Mouse (Mus musculus): ENCODE results near the gene Ostn. TPM values are rescaled to one million over a fixed set of nuclear protein-coding genes. Genes with fewer than 3 reads are reported as not detected.
"Not testable (repeated sequence)": the region's sequence is repeated elsewhere in the genome, so short reads cannot be mapped to it uniquely, and the experiment has no call there.

Gene Ostn
- total RNA-seq (2021) = not detected
- long read RNA-seq, experiment 1 = 0 reads
- long read RNA-seq, experiment 2 = 0 reads

DNA sequence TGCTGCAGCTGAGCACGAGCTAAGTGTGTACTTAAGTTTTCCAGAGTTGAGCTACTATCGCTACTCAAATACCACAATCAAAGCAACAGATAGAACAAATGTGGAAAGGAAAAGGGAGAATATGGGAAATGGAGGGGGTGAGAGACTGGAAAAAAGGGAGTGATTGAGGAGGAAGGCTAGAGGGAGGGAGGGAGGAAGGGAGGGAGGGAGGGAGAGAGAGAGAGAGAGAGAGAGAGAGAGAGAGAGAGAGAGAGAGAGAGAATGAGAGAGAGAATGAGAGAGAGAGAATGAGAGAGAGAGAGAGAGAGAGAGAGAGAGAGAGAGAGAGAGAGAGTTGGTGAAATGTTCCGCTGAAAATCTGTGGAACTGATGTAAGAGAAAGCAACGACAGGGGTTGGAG, at the start of gene Ostn:
Gene Ostn (plus strand): TSS at position 301 of the 400 bp plus-strand sequence.
- H3K4me3 ChIP-seq; DNase-seq (ENCODE audit: low spot score in 2 of 2); H3K27ac ChIP-seq: not testable (repeated sequence)

DNA sequence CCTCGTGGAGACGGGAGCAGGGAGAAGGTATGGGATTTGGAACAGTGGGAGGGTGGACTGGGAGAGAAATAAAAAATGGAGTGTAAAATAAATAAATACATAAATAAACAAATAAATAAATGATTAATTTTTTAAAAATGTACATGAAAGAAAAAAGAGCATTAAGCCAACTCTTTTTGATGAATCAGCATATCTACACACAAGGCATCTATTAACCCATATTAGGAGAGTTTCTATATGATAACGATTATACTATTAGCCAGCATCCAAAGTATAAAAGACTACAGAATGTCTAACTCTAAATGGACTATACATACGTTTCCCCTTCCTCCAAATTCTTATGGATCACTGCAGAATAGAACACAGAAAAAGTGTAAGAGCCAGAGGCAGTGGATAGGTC, 38.5 kb upstream of the Ostn start:
- no peak overlapping the region for H3K4me3 ChIP-seq
- no peak for TF ChIP-seq CTCF (conservative IDR thresholded peaks at IDR 0.05)
- no peak overlapping the region for H3K27ac ChIP-seq
- DNase-seq (ENCODE audit: low spot score in 2 of 2) = no peak

DNA sequence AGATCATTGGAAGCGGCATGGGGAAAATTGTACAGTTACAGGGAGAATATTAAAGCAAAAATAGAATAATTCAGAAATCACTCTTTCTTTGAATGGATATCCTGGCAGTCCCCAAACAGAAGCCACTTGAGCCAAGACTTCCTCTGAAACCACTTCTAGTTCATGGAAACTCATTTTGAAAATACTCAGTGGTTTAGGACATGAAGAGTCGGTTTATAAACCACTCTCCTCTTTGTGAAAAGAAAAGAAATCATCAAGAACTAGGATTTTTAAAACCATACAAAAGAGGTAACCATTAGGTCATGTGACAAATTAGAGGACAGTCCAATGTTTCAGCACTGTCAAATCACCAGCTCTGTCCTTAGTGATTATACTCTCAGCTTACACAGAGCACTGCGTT, 19.9 kb upstream of the Ostn start:
- no peak for DNase-seq (ENCODE audit: low spot score in 2 of 2)
- no peak overlapping the region for H3K27ac ChIP-seq
- no peak for TF ChIP-seq CTCF (conservative IDR thresholded peaks at IDR 0.05)
- H3K4me3 ChIP-seq = no peak overlapping the region

DNA sequence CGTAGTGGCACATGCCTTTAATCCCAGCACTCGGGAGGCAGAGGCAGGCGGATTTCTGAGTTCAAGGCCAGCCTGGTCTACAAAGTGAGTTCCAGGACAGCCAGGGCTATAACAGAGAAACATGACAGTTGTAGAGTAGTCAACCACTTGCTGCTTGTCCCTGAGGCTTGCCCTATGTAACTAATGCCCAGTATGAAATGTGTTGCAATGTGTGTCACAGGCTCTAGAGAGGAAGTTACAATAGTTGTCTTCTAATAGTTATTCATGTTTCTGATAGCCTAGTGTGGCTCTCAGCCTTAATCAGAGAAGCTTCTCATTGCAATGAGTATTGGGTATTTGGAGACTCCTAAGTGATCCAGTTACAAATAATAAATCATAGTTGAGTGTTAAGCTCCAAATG, 10.8 kb upstream of the Ostn start:
- TF ChIP-seq CTCF (conservative IDR thresholded peaks at IDR 0.05) = no peak
- no peak overlapping the region for H3K4me3 ChIP-seq
- no peak for DNase-seq (ENCODE audit: low spot score in 2 of 2)
- no peak overlapping the region for H3K27ac ChIP-seq

DNA sequence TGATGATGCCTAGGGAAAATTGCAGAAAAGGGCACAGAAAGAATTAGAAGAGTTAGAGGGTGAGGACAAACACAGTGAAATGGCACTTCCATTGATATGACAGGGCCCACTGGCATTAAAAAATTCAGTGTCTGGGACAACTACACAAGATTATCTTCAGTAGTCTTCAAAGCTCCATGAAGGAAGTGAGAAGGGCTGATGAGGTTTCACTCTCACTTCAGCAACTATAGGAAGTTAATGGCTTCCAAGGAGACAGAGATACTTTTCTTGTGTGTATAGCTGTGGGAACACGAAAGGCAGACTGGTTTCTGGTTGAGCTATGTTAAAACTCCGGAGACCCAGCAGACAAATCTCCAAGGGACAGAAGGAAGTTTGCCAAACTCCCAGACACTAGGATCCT, 10.4 kb upstream of the Ostn start:
- DNase-seq (ENCODE audit: low spot score in 2 of 2) = no peak
- no peak overlapping the region for H3K27ac ChIP-seq
- no peak for TF ChIP-seq CTCF (conservative IDR thresholded peaks at IDR 0.05)
- H3K4me3 ChIP-seq = no peak overlapping the region

DNA sequence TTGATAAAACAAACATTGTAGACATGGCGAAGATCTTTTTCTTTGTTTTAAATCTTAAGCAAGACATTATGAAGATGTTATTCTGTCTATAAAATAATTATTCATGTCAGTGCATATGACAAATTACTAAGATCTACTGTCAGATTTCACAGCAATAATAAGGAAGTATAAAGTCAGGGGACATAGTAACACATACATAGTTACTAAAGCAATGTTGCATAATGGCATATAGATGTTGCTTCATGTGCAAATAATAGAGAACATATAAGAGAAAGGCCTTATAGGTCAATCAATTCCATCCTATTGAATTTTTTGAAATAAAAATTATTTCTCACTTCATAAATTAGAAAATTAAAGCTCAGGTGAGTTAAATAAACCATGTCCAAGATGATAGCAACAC, 11.8 kb downstream of the Ostn start:
- Histone ChIP-seq H3K4me3 (no peak overlapping the region), H3K27ac (no peak overlapping the region)
- no peak for TF ChIP-seq CTCF (conservative IDR thresholded peaks at IDR 0.05)
- DNase-seq (ENCODE audit: low spot score in 2 of 2) = no peak

DNA sequence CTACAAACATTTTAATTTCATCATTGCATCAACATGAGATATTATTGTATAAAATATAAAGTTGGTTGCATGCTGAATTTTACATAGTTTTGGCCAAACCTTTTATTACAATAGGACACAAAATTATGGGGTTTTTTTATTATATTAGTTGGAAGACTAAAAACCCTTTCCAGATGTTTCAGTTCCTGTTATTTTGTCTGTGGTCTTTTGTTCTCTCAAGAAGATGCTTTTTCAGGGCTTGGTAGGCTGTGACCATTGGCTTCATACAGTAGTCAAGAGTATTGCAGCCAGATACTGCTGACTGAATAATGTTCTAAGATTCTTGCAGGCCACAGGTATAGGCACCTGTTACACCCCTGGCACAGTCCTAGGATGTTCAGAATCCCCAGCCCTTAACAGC, 14.8 kb downstream of the Ostn start:
- DNase-seq (ENCODE audit: low spot score in 2 of 2) = no peak
- no peak for TF ChIP-seq CTCF (conservative IDR thresholded peaks at IDR 0.05)
- Histone ChIP-seq H3K27ac (no peak overlapping the region), H3K4me3 (no peak overlapping the region)

DNA sequence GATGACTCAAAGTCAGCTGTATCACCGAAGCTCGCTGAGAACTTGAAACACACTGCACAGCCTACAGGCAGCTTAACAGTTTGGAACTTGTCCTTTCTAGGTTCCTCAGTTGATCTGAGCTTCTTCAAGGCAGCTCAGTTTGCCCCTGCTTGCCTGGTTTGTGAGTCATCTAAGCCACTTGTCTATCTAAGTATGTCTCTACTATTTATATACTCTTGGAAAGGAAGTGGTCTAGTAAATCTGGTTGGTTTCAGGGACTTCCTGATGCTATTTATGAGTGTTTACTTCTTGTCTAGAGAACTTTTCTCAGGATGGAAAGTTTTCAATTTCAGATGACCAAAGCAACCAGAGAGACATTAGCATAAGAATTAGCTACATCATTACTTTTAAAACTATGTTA, 19.2 kb downstream of the Ostn start:
- Histone ChIP-seq H3K4me3 (no peak overlapping the region), H3K27ac (no peak overlapping the region)
- no peak for DNase-seq (ENCODE audit: low spot score in 2 of 2)
- no peak for TF ChIP-seq CTCF (conservative IDR thresholded peaks at IDR 0.05)

DNA sequence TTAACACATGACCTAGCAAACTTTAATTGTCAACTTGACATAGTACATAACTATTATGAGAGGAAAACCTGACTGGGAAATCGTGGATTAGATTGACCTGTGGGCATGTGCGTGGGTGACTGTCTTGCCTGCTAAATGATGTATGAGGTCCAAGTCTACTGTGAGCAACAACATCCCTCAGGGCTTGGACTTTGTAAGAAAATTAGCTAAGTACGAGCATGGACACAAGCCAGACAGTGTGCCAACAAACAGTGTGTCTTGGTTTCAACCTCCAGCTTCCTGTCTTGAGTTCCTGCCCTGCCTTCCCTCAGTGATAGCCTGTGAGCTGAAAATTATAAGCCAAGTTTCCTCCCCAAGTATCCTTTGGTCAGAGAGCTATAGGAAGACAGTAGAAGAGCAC, 40.2 kb downstream of the Ostn start:
- no peak for DNase-seq (ENCODE audit: low spot score in 2 of 2)
- H3K27ac ChIP-seq = no peak overlapping the region
- no peak overlapping the region for H3K4me3 ChIP-seq
- TF ChIP-seq CTCF (conservative IDR thresholded peaks at IDR 0.05) = no peak

DNA sequence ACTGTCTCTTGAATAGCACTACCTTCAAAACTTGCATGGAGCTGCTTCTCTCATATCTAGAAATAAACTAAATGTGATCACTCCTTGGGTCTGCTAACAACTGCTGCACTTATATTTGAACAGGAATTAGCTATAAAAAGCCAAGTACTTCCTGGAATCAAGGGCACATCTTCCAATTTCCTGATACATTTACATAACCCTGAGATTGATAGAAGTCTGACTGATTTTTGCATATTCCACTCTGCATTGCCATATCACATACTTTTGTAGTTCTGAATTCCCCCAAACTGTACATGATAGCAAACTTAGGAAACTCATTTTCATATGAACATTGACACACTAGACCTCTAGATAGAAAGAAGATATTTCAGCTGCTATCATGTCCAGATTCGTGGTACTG, 41.1 kb downstream of the Ostn start:
- TF ChIP-seq CTCF (conservative IDR thresholded peaks at IDR 0.05) = no peak
- no peak overlapping the region for H3K27ac ChIP-seq
- H3K4me3 ChIP-seq = no peak overlapping the region
- no peak for DNase-seq (ENCODE audit: low spot score in 2 of 2)

DNA sequence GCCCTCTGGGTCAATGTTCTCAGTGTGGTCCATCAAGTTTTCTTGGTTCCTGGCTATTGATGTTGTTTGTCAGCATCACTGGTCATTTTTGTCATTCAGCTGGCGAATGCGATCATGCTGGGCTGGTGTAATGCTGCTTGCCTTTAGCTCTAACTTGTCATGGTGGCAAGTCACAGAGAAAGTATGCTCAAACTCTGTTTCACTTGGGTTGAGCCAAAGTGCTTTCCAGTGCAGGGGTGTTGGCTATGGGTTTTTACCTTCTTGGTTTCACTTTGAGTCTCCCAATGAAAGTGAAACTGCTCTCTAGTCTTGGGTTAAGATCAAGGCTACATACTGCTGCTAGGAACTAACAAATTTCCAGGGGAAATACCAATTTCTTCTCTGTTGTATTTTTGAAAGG, 41.9 kb downstream of the Ostn start:
- Histone ChIP-seq H3K27ac (no peak overlapping the region), H3K4me3 (no peak overlapping the region)
- no peak for TF ChIP-seq CTCF (conservative IDR thresholded peaks at IDR 0.05)
- DNase-seq (ENCODE audit: low spot score in 2 of 2) = no peak

DNA sequence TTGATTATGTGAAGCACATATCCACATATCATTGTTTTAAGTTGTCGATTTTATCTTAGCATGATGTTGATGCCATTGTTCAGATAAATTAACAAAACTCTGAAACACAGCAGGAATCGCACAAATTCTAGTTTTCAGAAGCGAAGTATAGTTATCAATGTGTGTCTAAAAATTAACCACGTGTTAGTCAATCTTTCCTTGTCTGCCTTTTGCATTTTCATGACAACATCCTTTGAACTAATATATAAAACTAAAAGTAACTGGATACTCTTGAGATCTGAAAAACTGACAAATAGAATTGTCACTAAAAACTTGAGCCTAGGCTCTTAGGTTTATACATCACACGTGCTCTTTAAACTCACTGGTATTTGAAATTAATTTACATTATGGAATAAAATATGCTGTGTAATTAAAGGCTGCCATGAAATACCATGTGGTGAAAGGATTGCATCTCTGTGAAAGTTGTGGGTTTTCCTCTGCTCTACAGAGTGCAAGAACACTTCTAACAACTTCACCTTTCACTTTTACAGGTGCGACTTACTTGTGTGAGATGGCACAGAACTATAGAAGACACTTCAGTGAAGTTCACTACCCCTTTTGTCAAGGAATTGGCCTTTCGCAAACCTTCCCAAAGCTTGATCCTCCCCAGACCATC, 42.7 kb downstream of the Ostn start:
- TF ChIP-seq CTCF (conservative IDR thresholded peaks at IDR 0.05) = no peak
- H3K4me3 ChIP-seq = no peak overlapping the region
- H3K27ac ChIP-seq = no peak overlapping the region
- no peak for DNase-seq (ENCODE audit: low spot score in 2 of 2)

DNA sequence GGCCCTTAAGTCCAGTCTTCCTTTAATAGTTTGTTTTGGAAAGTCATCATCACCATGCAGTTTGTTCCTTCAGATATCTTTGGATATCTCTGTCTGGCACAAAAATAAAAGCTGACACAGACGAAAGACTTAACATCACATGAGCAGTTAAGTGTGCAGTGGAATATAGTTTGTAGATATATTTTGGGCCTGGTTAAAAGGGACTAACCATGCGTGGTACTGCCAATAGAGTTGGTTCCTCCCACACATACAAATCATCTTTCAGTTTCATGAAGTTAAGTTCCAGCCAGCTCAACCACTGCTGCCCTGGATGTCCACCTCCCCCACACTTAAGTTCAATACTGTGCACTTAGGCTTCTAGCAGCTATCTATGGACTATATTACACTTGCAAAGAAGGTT, 47.2 kb downstream of the Ostn start:
- no peak for DNase-seq (ENCODE audit: low spot score in 2 of 2)
- no peak overlapping the region for H3K4me3 ChIP-seq
- H3K27ac ChIP-seq = no peak overlapping the region
- TF ChIP-seq CTCF (conservative IDR thresholded peaks at IDR 0.05) = no peak

DNA sequence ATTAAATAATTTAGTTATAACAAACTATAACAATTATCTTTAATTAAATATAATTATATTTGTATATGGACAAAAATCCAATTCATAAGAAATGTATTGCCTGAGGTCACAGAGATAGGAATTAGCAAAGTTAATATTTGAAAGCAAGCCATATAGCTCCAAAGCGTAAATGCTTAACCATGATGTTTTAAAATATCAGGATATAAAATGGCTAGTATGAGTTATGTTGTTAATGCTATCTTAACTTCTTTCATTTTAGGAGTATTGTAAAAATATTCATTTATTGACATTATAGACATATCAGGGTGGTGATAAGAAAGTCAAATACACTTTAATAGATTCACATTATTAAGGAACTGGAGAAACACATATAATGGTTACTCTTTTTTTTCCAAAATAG, 52.8 kb downstream of the Ostn start:
- no peak overlapping the region for H3K4me3 ChIP-seq
- DNase-seq (ENCODE audit: low spot score in 2 of 2) = no peak
- no peak overlapping the region for H3K27ac ChIP-seq
- no peak for TF ChIP-seq CTCF (conservative IDR thresholded peaks at IDR 0.05)

DNA sequence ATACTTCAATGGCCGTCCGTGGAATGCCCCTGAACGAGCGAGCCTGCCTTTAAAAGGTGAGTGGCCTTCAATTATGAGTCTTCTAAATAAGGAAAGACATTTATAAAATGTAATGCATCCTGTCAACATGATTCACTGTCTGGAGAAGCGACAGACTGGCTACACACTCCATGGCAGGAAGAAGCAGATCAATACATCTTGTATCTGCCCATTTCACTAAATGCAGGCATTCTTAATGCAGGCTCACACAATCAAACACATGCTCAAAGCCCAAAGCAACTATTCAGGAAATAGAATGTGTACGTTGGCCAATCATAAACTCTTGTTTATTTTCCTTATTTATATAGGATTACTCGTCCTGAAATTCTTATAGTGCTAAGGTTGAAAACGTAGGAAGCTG, 62.9 kb downstream of the Ostn start, which contains the start of gene Uts2b:
Gene Uts2b (minus strand): TSS at position 49 of the 400 bp plus-strand sequence.
- DNase-seq (ENCODE audit: low spot score in 2 of 2) = no peak
- H3K27ac ChIP-seq = no peak within 1 kb of the TSS
- no peak for TF ChIP-seq CTCF (conservative IDR thresholded peaks at IDR 0.05)
- H3K4me3 ChIP-seq = no peak within 1 kb of the TSS

Measured in layer of hippocampus, adult 2 months (tissue).